ENCODE assay signal across 24 mouse cellular contexts in genomic region chr8:105450977-105451376, GRCm38 (mm10). TPM values are rescaled to one million over a fixed set of nuclear protein-coding genes. Genes with fewer than 3 reads are reported as not detected.
"Had no signal": no experiment of that assay in that cellular context is flagged by ENCODE, and none has a peak within 500 bp of the region (broad histone marks: within the 10 kb centered on the region; RNA-seq: fewer than 3 reads in every experiment).

No protein-coding gene starts in this region.

- H3K9ac ChIP-seq: lung, embryonic 14.5 days; midbrain, embryonic 12.5 days; neural tube, embryonic 13.5 days; neural tube, embryonic 15.5 days had no signal

- H3K27me3 ChIP-seq: midbrain, embryonic 12.5 days; neural tube, embryonic 13.5 days; neural tube, embryonic 15.5 days had no signal

- H3K36me3 ChIP-seq: midbrain, embryonic 10.5 days; midbrain, embryonic 12.5 days; neural tube, embryonic 13.5 days; neural tube, embryonic 15.5 days had no signal

- H3K9me3 ChIP-seq: midbrain, embryonic 10.5 days; midbrain, embryonic 12.5 days; neural tube, embryonic 13.5 days; neural tube, embryonic 15.5 days had no signal

- ATAC-seq: midbrain, embryonic 16.5 days had no signal

- H3K4me2 ChIP-seq: lung, embryonic 14.5 days; midbrain, embryonic 12.5 days; neural tube, embryonic 13.5 days; neural tube, embryonic 15.5 days had no signal

- DNase-seq: lung, embryonic 14.5 days; lung, postnatal 10 days; lung, postnatal 4 days; midbrain, embryonic 14.5 days; retina, postnatal 1 day; right cerebral cortex, adult 18-20 months; right cerebral cortex, postnatal 25 days; right cerebral cortex, postnatal 4 days; spleen, adult 18-20 months; thymus, adult 18-20 months; thymus, postnatal 14 days; thymus, postnatal 36 days had no signal

- H3K4me3 ChIP-seq: midbrain, embryonic 10.5 days; midbrain, embryonic 12.5 days; myocyte; neural tube, embryonic 13.5 days; neural tube, embryonic 15.5 days had no signal

- H3K27ac ChIP-seq: midbrain, embryonic 10.5 days; midbrain, embryonic 12.5 days; neural tube, embryonic 13.5 days; neural tube, embryonic 15.5 days had no signal

RNA-seq across cellular contexts. Expression of gene Lrrc36, which starts 37.6 kb away (rescaled TPM):
- polyA plus RNA-seq: myocyte; small intestine, adult 2 months; stomach, embryonic 14.5 days had no signal

RNA-seq across cellular contexts. Expression of gene Kctd19, which starts 37.7 kb away (rescaled TPM):
- total RNA-seq: megakaryocyte, adult 5-6 weeks; megakaryocyte-erythroid progenitor cell, adult 5-6 weeks had no signal
- polyA plus RNA-seq: midbrain, embryonic 12.5 days; midbrain, embryonic 14.5 days; midbrain, embryonic 16.5 days; myocyte; neural tube, embryonic 11.5 days; neural tube, embryonic 13.5 days; neural tube, embryonic 15.5 days; small intestine, adult 2 months; stomach, embryonic 14.5 days; stomach, embryonic 16.5 days had no signal
